Mouse (Mus musculus): ENCODE data around the gene Mknk1. TPM values are rescaled to one million over a fixed set of nuclear protein-coding genes. Genes with fewer than 3 reads are reported as not detected.

The Mknk1 gene
- total and polyA plus RNA-seq, 3 experiments = 25.8 to 38.5 TPM; not detected in 1

DNA sequence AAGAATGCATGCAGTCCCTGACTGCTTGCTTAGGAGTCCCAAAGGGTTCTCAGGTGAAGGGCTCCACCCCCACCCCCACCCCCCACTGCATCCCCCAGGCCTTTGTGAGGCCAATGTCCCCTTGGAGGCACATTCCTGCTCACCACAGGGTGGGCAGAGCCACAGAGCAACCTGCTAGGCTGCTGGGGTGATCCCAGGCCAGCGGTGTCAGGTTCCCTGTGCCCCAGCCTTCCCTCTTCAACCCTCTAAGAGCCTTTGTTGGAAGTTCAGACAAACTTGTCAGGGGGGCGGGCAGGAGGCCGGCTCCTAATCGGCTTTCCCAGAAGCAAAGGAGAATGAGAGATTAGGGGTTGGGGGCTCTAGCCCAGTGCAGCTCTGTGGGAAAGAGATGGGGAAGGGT is 72.6 kb downstream of the Mknk1 start:
- Histone ChIP-seq H3K9ac (ENCODE audit: control insufficient read depth, low read depth, low read length, poor library complexity, severe bottlenecking) (no peak overlapping the region), H3K4me3 (ENCODE audit: control insufficient read depth in 1 of 2, insufficient read depth in 1 of 2, low read depth in 2 of 2, low read length in 2 of 2) (no peak overlapping the region), H3K79me2 (ENCODE audit: control insufficient read depth, insufficient read depth, low read length, poor library complexity) (no peaks in the 10 kb centered on the region), H3K27ac (ENCODE audit: control insufficient read depth, low read depth, low read length) (no peak overlapping the region), H3K27me3 (ENCODE audit: control insufficient read depth in 1 of 2, insufficient read depth in 2 of 2, low read length in 2 of 2) (no peaks in the 10 kb centered on the region), H3K4me1 (ENCODE audit: control insufficient read depth in 1 of 2, insufficient read depth in 2 of 2, low read length in 2 of 2) (peaks cover 0 to 7% of the 10 kb centered on the region in 2 experiments; a peak in 1 of 4 replicates), H3K9me3 (replicated peaks; ENCODE audit: insufficient read depth, low read length) (no peaks in the 10 kb centered on the region), H3K36me3 (ENCODE audit: control insufficient read depth in 1 of 2, insufficient read depth in 2 of 2, low read length in 2 of 2) (peaks cover 0 to 2% of the 10 kb centered on the region in 2 experiments; a peak in 1 of 4 replicates)
- no peak for TF ChIP-seq RCOR1 (IDR thresholded peaks at IDR 0.05; ENCODE audit: low read depth, low read length)
- TF ChIP-seq USF2 (IDR thresholded peaks at IDR 0.05; ENCODE audit: borderline replicate concordance in 1 of 2, insufficient read depth in 1 of 2, low read depth in 1 of 2, low read length in 2 of 2) = no peak
- no peak for DNase-seq (ENCODE audit: low read depth, low spot score)

DNA sequence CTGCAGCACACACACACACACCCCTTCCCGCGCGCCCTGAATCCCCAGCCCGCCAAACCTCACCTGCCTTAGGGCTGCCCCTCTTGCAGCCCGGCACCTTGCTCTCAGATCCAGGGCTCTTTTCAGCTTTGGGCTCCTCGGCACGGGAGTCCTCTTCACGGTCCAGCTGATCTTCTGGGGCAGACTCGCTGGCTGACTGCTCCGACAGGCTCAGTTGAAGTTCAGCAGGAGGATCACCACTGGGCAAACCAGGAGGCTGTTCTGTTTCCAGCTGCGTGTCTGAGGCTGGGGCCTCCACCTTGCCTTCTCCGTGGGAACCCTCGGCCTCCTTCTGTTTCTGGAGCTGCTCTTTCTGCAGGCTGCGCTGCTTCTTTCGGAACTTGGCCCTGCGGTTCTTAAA is 80.9 kb downstream of the Mknk1 start:
- TF ChIP-seq USF2 (IDR thresholded peaks at IDR 0.05; ENCODE audit: borderline replicate concordance in 1 of 2, insufficient read depth in 1 of 2, low read depth in 1 of 2, low read length in 2 of 2) (no peak), SIN3A (IDR thresholded peaks at IDR 0.05; ENCODE audit: low read length) (no peak), ZMIZ1 (IDR thresholded peaks at IDR 0.05; ENCODE audit: low read depth, low read length) (no peak), TAL1 (IDR thresholded peaks at IDR 0.05; ENCODE audit: low read length) (no peak), ZC3H11A (IDR thresholded peaks at IDR 0.05; ENCODE audit: low read depth, low read length) (no peak), TBP (IDR thresholded peaks at IDR 0.05; ENCODE audit: low read depth, low read length) (no peak), ZKSCAN1 (IDR thresholded peaks at IDR 0.05; ENCODE audit: low read depth, low read length) (no peak)

DNA sequence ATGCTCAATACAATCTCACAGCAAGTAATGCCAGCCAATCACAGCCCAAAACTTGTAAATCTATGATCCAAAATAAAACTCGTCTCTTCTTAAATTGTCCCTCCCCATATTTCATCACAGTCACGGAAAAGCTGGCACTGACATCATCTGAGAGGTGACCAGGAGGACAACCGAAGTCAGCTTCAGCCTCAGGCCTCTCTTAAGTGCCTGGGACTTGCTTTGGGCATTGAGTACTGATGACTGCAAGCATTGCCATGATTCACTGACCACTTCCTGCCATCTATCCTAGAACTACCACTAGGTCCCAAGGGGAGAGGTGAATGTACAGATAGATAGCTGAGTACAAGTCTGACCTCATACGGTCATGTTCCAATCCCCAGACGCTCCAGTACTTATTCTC is 83.7 kb downstream of the Mknk1 start:
- DNase-seq (ENCODE audit: low read depth, low spot score) = no peak
- H3K27me3 ChIP-seq (ENCODE audit: control insufficient read depth in 1 of 2, insufficient read depth in 2 of 2, low read length in 2 of 2) = peaks cover 0 to 1% of the 10 kb centered on the region in 2 experiments; a peak in 2 of 4 replicates
- no peak overlapping the region for H3K4me3 ChIP-seq (ENCODE audit: control insufficient read depth in 1 of 2, insufficient read depth in 1 of 2, low read depth in 2 of 2, low read length in 2 of 2)
- H3K9ac ChIP-seq (ENCODE audit: control insufficient read depth, low read depth, low read length, poor library complexity, severe bottlenecking) = no peak overlapping the region
- H3K79me2 ChIP-seq (ENCODE audit: control insufficient read depth, insufficient read depth, low read length, poor library complexity) = no peaks in the 10 kb centered on the region
- no peaks in the 10 kb centered on the region for H3K36me3 ChIP-seq (ENCODE audit: control insufficient read depth in 1 of 2, insufficient read depth in 2 of 2, low read length in 2 of 2)
- H3K4me1 ChIP-seq (ENCODE audit: control insufficient read depth in 1 of 2, insufficient read depth in 2 of 2, low read length in 2 of 2) = no peaks in the 10 kb centered on the region
- TF ChIP-seq GATA1 (IDR thresholded peaks at IDR 0.05; ENCODE audit: low read depth, low read length) = no peak
- TF ChIP-seq ELF1 (IDR thresholded peaks at IDR 0.05; ENCODE audit: low read depth, low read length) = no peak
- TF ChIP-seq MEF2A (IDR thresholded peaks at IDR 0.05; ENCODE audit: extremely low read depth, insufficient replicate concordance, low read depth, low read length, poor library complexity, severe bottlenecking) = no peak
- no peak for TF ChIP-seq RAD21 (IDR thresholded peaks at IDR 0.05; ENCODE audit: low read depth, low read length)
- no peak for TF ChIP-seq CTCF (IDR thresholded peaks at IDR 0.05 in 2 of 3, conservative IDR thresholded peaks at IDR 0.05 in 1 of 3; ENCODE audit: control insufficient read depth in 1 of 3, insufficient read depth in 1 of 3, low read depth in 2 of 3, low read length in 3 of 3, poor library complexity in 1 of 3, severe bottlenecking in 1 of 3)
- no peak for TF ChIP-seq MXI1 (IDR thresholded peaks at IDR 0.05; ENCODE audit: low read depth, low read length)
- H3K9me3 ChIP-seq (replicated peaks; ENCODE audit: insufficient read depth, low read length) = no peaks in the 10 kb centered on the region
- H3K27ac ChIP-seq (ENCODE audit: control insufficient read depth, low read depth, low read length) = no peak overlapping the region

More for the DNA sequence above, 80.9 kb downstream of the Mknk1 start:
- no peaks in the 10 kb centered on the region for H3K4me1 ChIP-seq (ENCODE audit: control insufficient read depth in 1 of 2, insufficient read depth in 2 of 2, low read length in 2 of 2)
- H3K4me3 ChIP-seq (ENCODE audit: control insufficient read depth in 1 of 2, insufficient read depth in 1 of 2, low read depth in 2 of 2, low read length in 2 of 2) = no peak overlapping the region
- H3K27ac ChIP-seq (ENCODE audit: control insufficient read depth, low read depth, low read length) = no peak overlapping the region
- H3K79me2 ChIP-seq (ENCODE audit: control insufficient read depth, insufficient read depth, low read length, poor library complexity) = no peaks in the 10 kb centered on the region
- H3K9ac ChIP-seq (ENCODE audit: control insufficient read depth, low read depth, low read length, poor library complexity, severe bottlenecking) = no peak overlapping the region
- no peaks in the 10 kb centered on the region for H3K9me3 ChIP-seq (replicated peaks; ENCODE audit: insufficient read depth, low read length)
- no peak for DNase-seq (ENCODE audit: low read depth, low spot score)
- H3K27me3 ChIP-seq (ENCODE audit: control insufficient read depth in 1 of 2, insufficient read depth in 2 of 2, low read length in 2 of 2) = no peaks in the 10 kb centered on the region; a peak in 1 of 4 replicates
- no peaks in the 10 kb centered on the region for H3K36me3 ChIP-seq (ENCODE audit: control insufficient read depth in 1 of 2, insufficient read depth in 2 of 2, low read length in 2 of 2)

Data from MEL (cell line).